Mouse (Mus musculus): ENCODE data around the gene Gsdma3. TPM values are rescaled to one million over a fixed set of nuclear protein-coding genes. Genes with fewer than 3 reads are reported as not detected.
"Not testable (repeated sequence)": the region's sequence is repeated elsewhere in the genome, so short reads cannot be mapped to it uniquely, and the experiment has no call there.

Gene Gsdma3
- polyA plus RNA-seq, 1 experiment, result not detected

- DNase-seq (ENCODE audit: low read depth, low spot score), result no peak
- 28% methylated on average over 2 of the region's 2 CpGs for WGBS
Measured at GRCm38 (mm10) chr11:98646459-98646858, 20.3 kb downstream of the Gsdma3 start, which contains the start of gene Gsdma2. Gene Gsdma2, plus strand, starts transcription at chr11:98646759.

GRCm38 (mm10) chr11:98655076-98655475 is 28.9 kb downstream of the Gsdma3 start:
- WGBS, result 14% methylated on average over 7 of the region's 7 CpGs
- not testable (repeated sequence) for DNase-seq (ENCODE audit: low read depth, low spot score)

GRCm38 (mm10) chr11:98660517-98660916 is 34.4 kb downstream of the Gsdma3 start:
- DNase-seq (ENCODE audit: low read depth, low spot score), result no peak
- 3% methylated on average over 6 of the region's 6 CpGs for WGBS

GRCm38 (mm10) chr11:98664091-98664490 is 37.9 kb downstream of the Gsdma3 start, which contains the start of gene Gsdma:
Gene Gsdma, plus strand, starts transcription at chr11:98664351.
- DNase-seq (ENCODE audit: low read depth, low spot score), result no peak
- WGBS, result 13% methylated on average over 4 of the region's 4 CpGs

- 10% methylated on average over 2 of the region's 2 CpGs for WGBS
- DNase-seq (ENCODE audit: low read depth, low spot score), result no peak
Measured at GRCm38 (mm10) chr11:98668984-98669383, 42.8 kb downstream of the Gsdma3 start.

GRCm38 (mm10) chr11:98671284-98671815 is 45.2 kb downstream of the Gsdma3 start:
- DNase-seq (ENCODE audit: low read depth, low spot score), result no peak

GRCm38 (mm10) chr11:98671857-98672256 is 45.7 kb downstream of the Gsdma3 start:
- no peak for DNase-seq (ENCODE audit: low read depth, low spot score)
- 23% methylated on average over 5 of the region's 5 CpGs for WGBS

More at GRCm38 (mm10) chr11:98671284-98671815, 45.2 kb downstream of the Gsdma3 start:
- 61% methylated on average over 3 of the region's 3 CpGs for WGBS

GRCm38 (mm10) chr11:98672482-98672881 is 46.3 kb downstream of the Gsdma3 start:
- DNase-seq (ENCODE audit: low read depth, low spot score), result no peak
- 76% methylated on average over 5 of the region's 5 CpGs for WGBS

GRCm38 (mm10) chr11:98673136-98673535 is 47.0 kb downstream of the Gsdma3 start:
- 6% methylated on average over 7 of the region's 7 CpGs for WGBS
- DNase-seq (ENCODE audit: low read depth, low spot score), result not testable (repeated sequence)

GRCm38 (mm10) chr11:98675829-98676363 is 49.7 kb downstream of the Gsdma3 start:
- 42% methylated on average over 7 of the region's 7 CpGs for WGBS
- no peak for DNase-seq (ENCODE audit: low read depth, low spot score)

- 100% methylated on average over 1 of the region's 1 CpGs for WGBS
- DNase-seq (ENCODE audit: low read depth, low spot score), result no peak
Measured at GRCm38 (mm10) chr11:98680023-98680422, 53.9 kb downstream of the Gsdma3 start.

- WGBS, result 87% methylated on average over 4 of the region's 4 CpGs
- DNase-seq (ENCODE audit: low read depth, low spot score), result not testable (repeated sequence)
Measured at GRCm38 (mm10) chr11:98680595-98680994, 54.4 kb downstream of the Gsdma3 start.

GRCm38 (mm10) chr11:98681186-98681585 is 55.0 kb downstream of the Gsdma3 start:
- 74% methylated on average over 4 of the region's 4 CpGs for WGBS

GRCm38 (mm10) chr11:98681786-98682745 is 55.9 kb downstream of the Gsdma3 start, which contains the start of gene Psmd3:
Gene Psmd3, plus strand, starts transcription at chr11:98682554.
- 2% methylated on average over 45 of the region's 45 CpGs for WGBS
- DNase-seq (ENCODE audit: low read depth, low spot score), result peak; percentile 89

More at GRCm38 (mm10) chr11:98681186-98681585, 55.0 kb downstream of the Gsdma3 start:
- no peak for DNase-seq (ENCODE audit: low read depth, low spot score)

GRCm38 (mm10) chr11:98682811-98683210 is 56.7 kb downstream of the Gsdma3 start:
- no peak for DNase-seq (ENCODE audit: low read depth, low spot score)
- WGBS, result under 1% methylated on average over 23 of the region's 23 CpGs

- WGBS, result 77% methylated on average over 9 of the region's 9 CpGs
- DNase-seq (ENCODE audit: low read depth, low spot score), result no peak
Measured at GRCm38 (mm10) chr11:98685642-98686041, 59.5 kb downstream of the Gsdma3 start.

GRCm38 (mm10) chr11:98686976-98687375 is 60.8 kb downstream of the Gsdma3 start:
- DNase-seq (ENCODE audit: low read depth, low spot score), result no peak
- WGBS, result 69% methylated on average over 4 of the region's 4 CpGs
